Mouse (Mus musculus): ENCODE measurements around the gene Zfp626. TPM values are rescaled to one million over a fixed set of nuclear protein-coding genes. Genes with fewer than 3 reads are reported as not detected.

Zfp626 gene
- total and polyA plus RNA-seq, 3 experiments, result 0.14 to 6.3 (median 6.0) TPM

DNA sequence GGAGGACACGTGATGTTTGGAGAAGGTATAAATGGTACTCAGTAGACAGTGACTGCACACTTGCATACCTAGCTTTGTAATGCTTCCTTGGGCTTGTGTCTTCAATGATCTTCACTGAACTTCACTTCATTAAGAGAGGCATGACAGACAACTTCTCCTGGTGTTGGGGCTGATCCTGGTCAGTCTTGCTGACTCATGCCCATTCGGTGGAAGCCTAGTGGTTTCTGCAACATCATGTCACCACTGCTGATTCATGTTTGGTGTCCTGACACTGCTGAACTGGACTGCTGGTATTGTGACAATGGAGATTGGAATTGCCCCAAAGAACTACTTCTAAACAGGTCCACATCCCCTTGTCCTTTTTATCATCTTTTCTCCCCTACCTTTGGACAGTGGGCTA is 27.1 kb downstream of the Zfp626 start:
- H3K4me3 ChIP-seq (ENCODE audit: low read depth, low read length), result no peak overlapping the region
- ATAC-seq (ENCODE audit: extremely low read depth, insufficient number of reproducible peaks, low FRiP score, poor library complexity, severe bottlenecking), result no peak
- H3K4me1 ChIP-seq (ENCODE audit: insufficient read depth, low read depth, low read length), result peaks cover 13% of the 10 kb centered on the region
- no peaks in the 10 kb centered on the region for H3K36me3 ChIP-seq (replicated peaks)
- DNase-seq (ENCODE audit: low spot score), result no peak
- H3K27me3 ChIP-seq (ENCODE audit: insufficient read depth, low read length), result no peaks in the 10 kb centered on the region
- TF ChIP-seq GATA1 (IDR thresholded peaks at IDR 0.05; ENCODE audit: borderline replicate concordance, low read length), result no peak
- no peak for TF ChIP-seq GATA2 (IDR thresholded peaks at IDR 0.05; ENCODE audit: borderline replicate concordance, low read depth, low read length)
- TF ChIP-seq CTCF (IDR thresholded peaks at IDR 0.05; ENCODE audit: low read depth, low read length), result no peak
- TF ChIP-seq TAL1 (conservative IDR thresholded peaks at IDR 0.05; ENCODE audit: low read depth, low read length), result no peak
- no peak for TF ChIP-seq POLR2AphosphoS5 (IDR thresholded peaks at IDR 0.05; ENCODE audit: insufficient replicate concordance, low read depth, low read length)
- H3K9me3 ChIP-seq (replicated peaks), result no peaks in the 10 kb centered on the region

DNA sequence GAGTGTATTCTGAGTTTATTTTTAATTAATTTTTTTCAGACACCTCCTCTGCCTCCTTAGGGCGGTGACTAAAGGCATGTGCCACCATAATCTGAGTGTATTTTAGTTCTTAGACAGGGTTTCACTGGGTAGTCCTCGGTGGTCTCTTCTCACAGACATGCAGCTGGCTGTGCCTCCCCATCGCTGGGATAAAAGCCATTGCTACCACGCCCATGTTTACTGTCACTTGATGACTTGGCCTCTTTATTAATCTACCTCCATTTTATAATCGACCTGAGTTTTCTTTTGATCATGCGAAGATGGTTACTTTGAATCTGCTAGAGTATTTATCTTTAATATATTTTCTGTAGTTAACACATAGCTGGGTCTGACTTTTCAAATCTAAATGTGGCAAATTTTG is 30.9 kb downstream of the Zfp626 start:
- Histone ChIP-seq H3K36me3 (replicated peaks) (peaks cover 21% of the 10 kb centered on the region), H3K9me3 (replicated peaks) (peaks cover 3% of the 10 kb centered on the region; the same call in 1 of the 2 replicates), H3K4me1 (ENCODE audit: insufficient read depth, low read depth, low read length) (peaks cover 21% of the 10 kb centered on the region), H3K27me3 (ENCODE audit: insufficient read depth, low read length) (no peaks in the 10 kb centered on the region), H3K4me3 (ENCODE audit: low read depth, low read length) (peak overlapping the region; percentile 73)
- TF ChIP-seq GATA2 (IDR thresholded peaks at IDR 0.05; ENCODE audit: borderline replicate concordance, low read depth, low read length), result no peak
- no peak for TF ChIP-seq GATA1 (IDR thresholded peaks at IDR 0.05; ENCODE audit: borderline replicate concordance, low read length)
- TF ChIP-seq CTCF (IDR thresholded peaks at IDR 0.05; ENCODE audit: low read depth, low read length), result no peak
- TF ChIP-seq POLR2AphosphoS5 (IDR thresholded peaks at IDR 0.05; ENCODE audit: insufficient replicate concordance, low read depth, low read length), result no peak
- no peak for TF ChIP-seq TAL1 (conservative IDR thresholded peaks at IDR 0.05; ENCODE audit: low read depth, low read length)
- no peak for DNase-seq (ENCODE audit: low spot score)
- no peak for ATAC-seq (ENCODE audit: extremely low read depth, insufficient number of reproducible peaks, low FRiP score, poor library complexity, severe bottlenecking)

DNA sequence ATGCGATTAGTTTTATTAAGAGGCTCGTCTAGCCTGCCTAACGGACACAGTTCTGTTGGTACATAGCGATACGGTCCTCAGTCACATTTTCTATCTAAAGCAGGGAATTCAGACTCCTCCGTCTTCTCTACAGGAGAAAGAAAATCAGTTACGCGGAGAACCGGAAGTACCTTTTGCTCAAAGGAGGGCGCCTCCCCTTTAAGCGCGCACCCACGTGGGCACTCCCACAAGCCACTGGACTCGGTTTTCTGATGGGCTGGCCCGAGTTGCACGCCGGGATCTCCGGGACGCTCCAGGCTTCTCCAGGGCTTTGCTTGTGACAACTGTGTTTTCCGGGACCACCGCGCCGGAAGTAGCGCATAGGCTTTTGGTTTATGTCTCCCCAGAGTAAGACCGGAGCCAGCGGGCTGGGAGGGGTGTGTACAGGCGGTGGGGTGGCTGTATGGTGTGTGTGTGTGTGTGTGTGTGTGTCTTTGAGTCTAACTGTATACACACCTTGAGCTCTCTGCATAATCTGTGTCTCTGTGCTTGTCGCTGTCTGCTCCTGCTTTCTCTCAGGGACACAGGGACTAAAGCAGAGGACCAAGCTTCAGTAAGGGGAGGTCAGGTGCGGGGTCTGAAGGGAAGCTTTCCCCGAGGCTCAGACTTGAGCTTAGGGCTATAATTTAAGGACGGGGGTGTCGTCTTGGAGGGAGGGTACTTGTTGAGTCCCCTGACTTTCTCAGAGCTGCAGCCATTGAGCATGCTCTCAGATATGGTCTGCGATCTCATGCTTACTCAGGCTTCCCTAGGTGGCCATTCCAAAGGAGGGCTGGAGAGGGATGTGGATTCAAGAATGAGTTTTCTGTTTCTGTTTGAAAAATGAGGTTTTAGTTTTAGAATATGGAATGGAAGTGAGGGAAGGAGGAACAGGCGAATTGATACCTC is 31.6 kb downstream of the Zfp626 start, which contains the start of gene Zfp59:
TSS of gene Zfp59 (plus strand) at position 285 of the 927 bp plus-strand sequence.
- TF ChIP-seq GATA2 (IDR thresholded peaks at IDR 0.05; ENCODE audit: borderline replicate concordance, low read depth, low read length) (no peak), GATA1 (IDR thresholded peaks at IDR 0.05; ENCODE audit: borderline replicate concordance, low read length) (no peak), POLR2AphosphoS5 (IDR thresholded peaks at IDR 0.05; ENCODE audit: insufficient replicate concordance, low read depth, low read length) (no peak), TAL1 (conservative IDR thresholded peaks at IDR 0.05; ENCODE audit: low read depth, low read length) (no peak), CTCF (IDR thresholded peaks at IDR 0.05; ENCODE audit: low read depth, low read length) (no peak)
- ATAC-seq (ENCODE audit: extremely low read depth, insufficient number of reproducible peaks, low FRiP score, poor library complexity, severe bottlenecking), result peak; percentile 91

DNA sequence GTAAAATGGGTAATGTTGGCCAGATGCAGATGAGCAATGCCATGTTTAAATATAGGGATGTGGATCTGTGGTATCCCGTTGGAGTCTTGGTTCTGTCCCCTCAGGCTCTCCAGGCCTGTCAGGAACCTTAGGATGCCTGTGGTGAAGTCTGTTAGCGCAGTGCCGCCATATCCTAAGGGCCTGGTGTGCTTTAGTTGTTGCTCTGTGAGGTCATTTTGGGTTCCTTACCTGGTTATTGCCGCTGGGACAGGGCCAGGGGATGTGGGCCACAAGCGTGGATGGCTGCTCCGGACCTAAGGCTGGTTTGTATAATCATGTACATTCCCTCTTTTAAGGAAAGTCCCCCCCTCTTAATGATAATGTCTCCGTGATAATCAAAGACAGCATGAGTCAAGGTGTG is 32.6 kb downstream of the Zfp626 start:
- peaks cover 30% of the 10 kb centered on the region for H3K36me3 ChIP-seq (replicated peaks)
- TF ChIP-seq TAL1 (conservative IDR thresholded peaks at IDR 0.05; ENCODE audit: low read depth, low read length), result no peak
- no peak for TF ChIP-seq POLR2AphosphoS5 (IDR thresholded peaks at IDR 0.05; ENCODE audit: insufficient replicate concordance, low read depth, low read length)
- TF ChIP-seq GATA1 (IDR thresholded peaks at IDR 0.05; ENCODE audit: borderline replicate concordance, low read length), result no peak
- TF ChIP-seq GATA2 (IDR thresholded peaks at IDR 0.05; ENCODE audit: borderline replicate concordance, low read depth, low read length), result no peak
- TF ChIP-seq CTCF (IDR thresholded peaks at IDR 0.05; ENCODE audit: low read depth, low read length), result no peak
- peaks cover 3% of the 10 kb centered on the region; the same call in 1 of the 2 replicates for H3K9me3 ChIP-seq (replicated peaks)
- H3K4me3 ChIP-seq (ENCODE audit: low read depth, low read length), result peak overlapping the region; percentile 73; the same call in 1 of the 2 replicates
- H3K4me1 ChIP-seq (ENCODE audit: insufficient read depth, low read depth, low read length), result peaks cover 17% of the 10 kb centered on the region
- ATAC-seq (ENCODE audit: extremely low read depth, insufficient number of reproducible peaks, low FRiP score, poor library complexity, severe bottlenecking), result no peak
- DNase-seq (ENCODE audit: low spot score), result no peak
- no peaks in the 10 kb centered on the region for H3K27me3 ChIP-seq (ENCODE audit: insufficient read depth, low read length)

More for the DNA sequence above, 31.6 kb downstream of the Zfp626 start, which contains the start of gene Zfp59:
- DNase-seq (ENCODE audit: low spot score), result peak; percentile 71
- Histone ChIP-seq H3K9me3 (replicated peaks) (peaks cover 3% of the 10 kb centered on the region; the same call in 1 of the 2 replicates), H3K4me3 (ENCODE audit: low read depth, low read length) (peak within 1 kb of the TSS; percentile 73), H3K36me3 (replicated peaks) (peaks cover 27% of the 10 kb centered on the region), H3K4me1 (ENCODE audit: insufficient read depth, low read depth, low read length) (peaks cover 21% of the 10 kb centered on the region), H3K27me3 (ENCODE audit: insufficient read depth, low read length) (no peaks in the 10 kb centered on the region)

- peaks cover 17% of the 10 kb centered on the region for H3K4me1 ChIP-seq (ENCODE audit: insufficient read depth, low read depth, low read length)
- ATAC-seq (ENCODE audit: extremely low read depth, insufficient number of reproducible peaks, low FRiP score, poor library complexity, severe bottlenecking) (no peak), DNase-seq (ENCODE audit: low spot score) (no peak)
- no peaks in the 10 kb centered on the region for H3K27me3 ChIP-seq (ENCODE audit: insufficient read depth, low read length)
- TF ChIP-seq GATA1 (IDR thresholded peaks at IDR 0.05; ENCODE audit: borderline replicate concordance, low read length), result no peak
- TF ChIP-seq TAL1 (conservative IDR thresholded peaks at IDR 0.05; ENCODE audit: low read depth, low read length), result no peak
- TF ChIP-seq POLR2AphosphoS5 (IDR thresholded peaks at IDR 0.05; ENCODE audit: insufficient replicate concordance, low read depth, low read length), result no peak
- TF ChIP-seq GATA2 (IDR thresholded peaks at IDR 0.05; ENCODE audit: borderline replicate concordance, low read depth, low read length), result no peak
- peaks cover 35% of the 10 kb centered on the region for H3K36me3 ChIP-seq (replicated peaks)
- H3K4me3 ChIP-seq (ENCODE audit: low read depth, low read length), result no peak overlapping the region
- H3K9me3 ChIP-seq (replicated peaks), result peaks cover 3% of the 10 kb centered on the region; the same call in 1 of the 2 replicates
These were observed 33.1 kb downstream of the Zfp626 start for GRCm38 (mm10) chr7:27840104-27840503.

- no peaks in the 10 kb centered on the region for H3K9me3 ChIP-seq (replicated peaks)
- TF ChIP-seq TAL1 (conservative IDR thresholded peaks at IDR 0.05; ENCODE audit: low read depth, low read length) (no peak), GATA1 (IDR thresholded peaks at IDR 0.05; ENCODE audit: borderline replicate concordance, low read length) (no peak), GATA2 (IDR thresholded peaks at IDR 0.05; ENCODE audit: borderline replicate concordance, low read depth, low read length) (no peak), POLR2AphosphoS5 (IDR thresholded peaks at IDR 0.05; ENCODE audit: insufficient replicate concordance, low read depth, low read length) (no peak), CTCF (IDR thresholded peaks at IDR 0.05; ENCODE audit: low read depth, low read length) (no peak)
- H3K36me3 ChIP-seq (replicated peaks), result peaks cover 9% of the 10 kb centered on the region
- no peaks in the 10 kb centered on the region for H3K27me3 ChIP-seq (ENCODE audit: insufficient read depth, low read length)
- no peak within 1 kb of the TSS for H3K4me3 ChIP-seq (ENCODE audit: low read depth, low read length)
- peaks cover 23% of the 10 kb centered on the region for H3K4me1 ChIP-seq (ENCODE audit: insufficient read depth, low read depth, low read length)
- ATAC-seq (ENCODE audit: extremely low read depth, insufficient number of reproducible peaks, low FRiP score, poor library complexity, severe bottlenecking), result no peak
- DNase-seq (ENCODE audit: low spot score), result no peak
These were observed 50.2 kb downstream of the Zfp626 start, which contains the start of gene Zfp607a for GRCm38 (mm10) chr7:27857227-27857626. TSS of gene Zfp607a (plus strand) at chr7:27857527.
